Mouse (Mus musculus) kidney, postnatal 36 days (tissue): ENCODE data around the gene Fabp1.
A peak's percentile ranks its signal among the peaks of the same experiment; 100 is the strongest.

Experiments used
- DNase-seq, 2 experiments: peaks; one replicate each; pipeline ENCODE4 v3.0.0; 2021 to 2022; ENCODE audit warnings: mixed read lengths in 2 of 2

Gene Fabp1

GRCm38 (mm10) chr6:71199612-71200011 lies at the start of gene Fabp1:
Fabp1 (plus strand) TSS chr6:71199827.
- DNase-seq = peak in 1 of 2 experiments; percentile 5

DNA sequence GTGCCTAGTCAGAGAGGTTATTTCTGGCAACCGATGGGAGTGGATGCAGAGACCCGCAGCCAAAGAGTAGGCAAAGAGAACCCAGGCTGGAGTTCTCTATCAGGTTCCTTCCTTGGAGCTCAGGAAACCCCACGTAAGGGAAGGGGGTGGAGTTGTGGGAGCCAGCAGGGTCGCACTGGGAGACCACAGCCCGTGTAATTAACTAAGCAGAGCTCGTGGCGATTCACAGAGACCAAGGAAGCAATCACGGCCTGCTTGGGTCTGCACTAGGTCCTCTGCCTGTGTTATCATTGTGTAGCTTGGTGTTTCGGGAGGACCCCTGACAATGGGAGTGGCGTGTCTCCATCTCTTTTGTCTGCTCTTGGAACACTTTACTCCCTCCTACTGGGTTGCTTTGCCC lies 48.5 kb upstream of the Fabp1 start:
- no peak for DNase-seq

- DNase-seq = no peak
Observed at GRCm38 (mm10) chr6:71153486-71153885, 46.1 kb upstream of the Fabp1 start.

- no peak for DNase-seq
Observed at GRCm38 (mm10) chr6:71154861-71155260, 44.8 kb upstream of the Fabp1 start.

DNA sequence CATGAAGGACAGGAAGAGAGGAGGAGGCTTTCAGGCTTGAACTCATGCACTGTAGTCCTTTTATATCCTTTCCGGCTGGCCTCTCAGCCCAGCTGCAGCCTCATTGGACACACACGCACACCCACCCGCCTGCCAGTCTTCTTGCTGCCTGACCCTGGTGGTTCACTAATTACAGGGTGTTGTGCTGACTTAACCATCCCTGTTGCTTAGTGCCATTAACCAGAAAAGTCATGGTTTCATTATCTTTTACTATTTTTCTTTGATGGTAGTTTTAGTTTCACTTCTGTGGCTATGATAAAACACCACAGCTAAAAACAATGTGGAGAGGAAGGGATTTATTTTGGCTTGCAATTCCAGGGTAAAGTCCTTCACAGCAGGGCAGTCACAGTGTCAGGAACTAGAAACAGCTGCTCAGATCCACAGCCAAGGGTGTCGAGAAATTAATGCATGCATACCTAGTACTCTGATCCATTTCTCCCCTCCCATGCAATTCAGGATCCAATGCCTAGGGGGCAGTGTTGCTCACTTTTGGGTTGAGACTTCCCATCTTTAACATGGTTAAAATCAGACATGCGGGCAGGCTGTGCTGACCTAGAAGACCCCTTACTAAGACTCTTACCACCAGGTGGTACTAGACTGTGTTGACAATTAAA lies 42.8 kb upstream of the Fabp1 start:
- peak; percentile 33 to 64 for DNase-seq

DNA sequence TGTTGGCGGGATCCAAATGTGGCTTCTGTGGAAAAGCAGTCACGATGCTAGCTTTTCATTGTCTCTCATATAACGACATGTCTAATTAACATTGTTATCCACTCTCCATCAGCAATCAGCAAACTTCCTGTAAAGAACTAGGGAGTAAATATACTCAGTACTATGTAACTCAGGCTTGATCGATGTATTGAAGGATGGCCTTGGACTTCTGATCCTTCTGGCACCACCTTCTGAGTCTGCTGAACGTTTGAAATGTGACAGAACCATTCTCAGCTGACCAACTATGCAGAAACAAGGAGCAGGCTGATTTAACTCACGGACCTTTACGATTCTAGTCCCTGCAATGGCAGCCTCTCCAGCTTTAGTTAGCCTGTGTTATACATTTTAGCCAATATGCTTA lies 38.3 kb upstream of the Fabp1 start:
- no peak for DNase-seq

GRCm38 (mm10) chr6:71162269-71162668 lies 37.4 kb upstream of the Fabp1 start:
- peak; percentile 56 to 74 for DNase-seq

DNA sequence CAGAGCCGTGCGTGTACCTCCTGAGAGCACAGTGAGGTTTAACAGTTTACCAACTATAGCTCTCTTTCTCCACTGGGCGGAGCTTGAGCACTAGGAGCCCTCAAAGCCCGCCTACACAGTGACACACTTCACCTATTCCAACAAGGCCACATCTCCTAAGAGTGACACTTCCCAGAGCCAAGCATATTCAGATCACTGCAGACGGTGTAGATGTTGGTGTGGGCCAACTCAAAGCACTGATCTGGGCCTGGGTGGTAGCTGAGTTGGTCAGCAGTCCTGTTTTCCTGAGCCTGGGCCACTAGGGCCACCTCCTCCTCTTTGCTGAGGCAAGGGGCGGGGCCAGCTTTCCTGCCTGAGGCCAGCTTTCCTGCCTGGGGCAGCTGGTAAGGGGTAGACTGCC lies 35.2 kb upstream of the Fabp1 start:
- DNase-seq = peak; percentile 31 to 63

DNA sequence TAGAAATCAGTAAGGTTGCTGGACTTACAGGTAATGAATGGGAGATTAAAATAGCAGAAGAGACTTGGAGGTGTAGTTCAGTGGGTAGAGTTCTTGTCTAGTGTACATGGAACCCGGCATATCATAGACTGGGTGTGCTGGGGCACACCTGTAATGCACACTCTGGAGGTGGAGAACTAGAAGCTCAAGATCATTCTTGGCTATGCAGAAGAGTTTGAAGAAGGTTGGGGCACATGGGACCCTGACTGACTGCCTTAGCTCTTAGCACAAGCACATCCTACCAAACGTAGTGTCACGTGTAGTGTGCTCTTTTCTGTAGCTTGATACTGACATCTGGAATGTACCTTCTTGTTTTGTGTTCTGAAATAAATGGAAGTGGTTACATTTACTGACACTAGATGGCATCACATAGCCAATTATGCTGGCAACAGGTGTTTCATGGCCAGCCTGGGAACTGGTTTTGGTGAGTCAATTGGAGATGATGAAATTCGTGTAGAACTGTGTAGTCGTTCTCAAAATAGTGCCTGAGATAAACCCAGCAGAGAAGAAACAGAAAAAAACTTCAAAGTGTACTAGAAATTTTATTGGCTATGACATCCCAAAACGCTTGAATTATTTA lies 33.0 kb upstream of the Fabp1 start:
- peak in 1 of 2 experiments; percentile 48 for DNase-seq

GRCm38 (mm10) chr6:71172812-71173580 lies 26.6 kb upstream of the Fabp1 start:
- peak in 1 of 2 experiments; percentile 49 for DNase-seq

DNA sequence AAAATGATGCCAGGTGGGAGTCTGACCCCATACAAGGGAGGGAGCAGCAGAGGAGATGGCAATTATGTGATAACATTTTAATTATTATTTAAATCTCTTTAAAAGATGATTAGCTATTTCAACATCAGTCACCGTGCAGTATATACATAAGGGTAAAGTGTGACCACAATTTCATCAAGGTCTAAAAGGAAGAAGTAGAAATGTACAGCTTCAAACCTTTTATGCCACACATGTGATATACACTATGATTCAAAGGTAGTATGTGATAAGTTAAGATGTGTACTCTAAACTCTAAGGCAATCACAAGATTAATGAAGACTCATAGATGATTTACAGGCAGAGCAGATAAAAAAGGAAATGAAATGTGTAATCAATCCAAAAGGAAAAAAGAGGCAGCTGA lies 19.0 kb upstream of the Fabp1 start:
- DNase-seq = no peak

DNA sequence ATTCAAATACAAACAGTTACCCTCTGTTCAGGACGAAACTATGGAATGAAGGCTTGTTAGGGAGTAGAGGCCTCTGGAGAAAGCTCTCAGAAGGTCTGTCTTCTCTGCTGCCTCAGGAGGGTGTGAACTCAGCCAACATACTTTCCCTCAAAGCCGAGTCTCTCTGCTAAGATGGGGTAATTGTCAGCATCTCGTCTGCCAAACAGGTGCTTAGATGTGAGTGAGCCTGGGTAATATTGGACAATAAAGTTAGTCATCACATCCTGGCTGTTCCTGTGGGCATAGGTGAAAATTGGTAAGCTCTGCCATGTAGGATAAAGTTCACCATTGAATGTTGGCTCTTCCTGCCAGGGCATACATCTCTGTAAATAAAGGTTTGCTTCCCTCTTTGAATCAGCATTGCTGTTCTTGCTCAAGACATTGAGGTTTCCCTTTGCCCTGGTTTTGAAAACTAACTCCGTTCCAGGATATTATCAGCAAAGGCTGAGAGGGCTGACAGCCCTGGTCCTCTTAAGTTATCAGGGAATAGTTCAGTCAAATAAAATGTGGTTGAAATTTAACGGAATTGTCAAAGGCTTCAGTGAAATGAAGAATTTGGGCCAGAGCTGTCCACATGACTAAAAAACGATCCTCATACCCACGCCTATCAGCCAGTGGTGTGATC lies 14.6 kb upstream of the Fabp1 start:
- no peak for DNase-seq

DNA sequence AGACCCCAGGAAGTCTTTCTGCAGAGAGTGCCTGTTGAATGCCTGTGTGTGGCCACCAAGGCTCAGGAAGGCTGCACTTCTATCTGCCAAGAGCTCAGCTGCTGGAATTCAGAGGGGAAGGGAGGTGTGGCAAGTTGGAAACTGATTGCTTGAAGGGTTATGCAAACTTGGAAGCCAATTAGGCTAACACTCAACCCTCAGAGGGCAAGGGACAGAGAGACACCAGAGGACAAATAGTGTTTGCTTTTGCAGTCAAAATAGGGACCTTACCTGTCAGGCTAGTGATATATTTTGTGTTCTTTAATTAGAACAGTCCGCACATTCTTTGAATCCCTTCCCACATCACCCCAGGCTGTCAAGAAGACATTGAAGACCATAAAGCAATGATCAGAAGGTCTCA lies 10.0 kb upstream of the Fabp1 start:
- DNase-seq = peak; percentile 6 to 9

- DNase-seq = no peak
Observed at GRCm38 (mm10) chr6:71190501-71190900, 9.1 kb upstream of the Fabp1 start.

- peak in 1 of 2 experiments; percentile 51 for DNase-seq
Observed at GRCm38 (mm10) chr6:71193151-71193740, 6.4 kb upstream of the Fabp1 start.

GRCm38 (mm10) chr6:71196107-71196506 lies 3.5 kb upstream of the Fabp1 start:
- DNase-seq = no peak

DNA sequence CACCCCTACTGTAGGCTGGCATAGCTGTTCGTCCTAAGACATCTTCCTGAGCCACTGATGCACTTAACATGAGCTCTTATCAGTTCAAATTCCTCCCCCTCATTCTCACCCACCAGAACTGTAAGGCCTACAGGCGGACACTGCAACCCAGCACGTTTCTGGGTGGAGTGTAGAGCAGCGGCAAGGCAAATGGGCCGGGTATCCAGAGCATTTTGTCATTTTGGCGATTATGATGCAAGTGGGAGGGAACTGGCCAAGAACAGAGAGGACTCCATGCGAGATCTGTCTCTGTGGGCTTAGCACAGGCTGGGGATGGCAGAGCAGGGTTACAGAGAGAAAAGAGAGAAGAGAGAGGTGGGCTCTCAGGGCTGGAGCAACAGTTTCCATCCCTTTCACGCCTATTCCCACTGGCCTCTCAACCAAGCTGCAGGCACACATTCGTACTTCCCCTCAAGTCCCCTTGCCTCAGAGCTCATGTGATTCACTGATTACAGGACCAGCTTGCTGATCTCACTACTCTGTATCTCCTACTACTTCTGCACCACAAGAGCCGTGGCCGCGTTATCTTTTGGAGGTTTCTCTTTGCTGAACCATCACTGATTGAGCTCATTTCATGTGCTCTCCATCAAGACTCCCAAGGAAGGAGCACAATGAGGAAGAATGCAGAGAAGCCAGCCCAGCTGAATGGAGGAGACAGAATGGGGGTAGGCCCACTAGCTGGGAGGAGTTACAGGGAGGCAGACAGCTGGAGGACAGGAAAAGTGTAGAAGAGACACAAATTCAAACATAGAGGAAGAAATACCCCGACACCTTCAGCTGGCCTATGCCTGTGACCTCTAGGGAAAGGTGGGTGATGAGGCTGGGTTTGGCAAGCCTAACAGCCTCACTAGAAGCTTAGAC lies 1.7 kb upstream of the Fabp1 start:
- DNase-seq = no peak

GRCm38 (mm10) chr6:71201925-71202324 lies 2.3 kb downstream of the Fabp1 start:
- DNase-seq = no peak

DNA sequence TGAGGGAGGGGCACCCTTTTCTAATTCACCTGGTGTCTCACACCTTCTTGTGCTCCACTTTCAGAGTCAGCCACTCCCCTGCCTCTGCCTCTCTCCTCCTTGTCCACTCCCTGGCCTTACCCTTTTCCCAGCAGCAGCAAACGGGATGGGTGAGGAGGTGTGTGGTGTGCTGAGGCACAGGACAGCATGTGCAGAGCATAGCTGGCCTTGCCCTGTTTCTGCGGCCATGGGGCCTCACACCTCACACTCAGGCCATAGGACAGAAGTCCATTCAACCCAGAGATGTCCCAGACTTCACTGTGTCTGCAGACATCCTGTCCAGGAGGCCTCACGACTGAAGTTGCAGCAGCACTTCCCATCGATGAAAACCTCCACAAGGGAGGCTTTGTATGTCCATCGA lies 4.0 kb downstream of the Fabp1 start:
- no peak for DNase-seq

GRCm38 (mm10) chr6:71204166-71204565 lies 4.5 kb downstream of the Fabp1 start:
- no peak for DNase-seq

GRCm38 (mm10) chr6:71208691-71209090 lies 9.1 kb downstream of the Fabp1 start:
- DNase-seq = no peak

GRCm38 (mm10) chr6:71211917-71212316 lies 12.3 kb downstream of the Fabp1 start:
- no peak for DNase-seq
